Mouse (Mus musculus): Measurements from ENCODE around the gene A230072I06Rik.

DNA sequence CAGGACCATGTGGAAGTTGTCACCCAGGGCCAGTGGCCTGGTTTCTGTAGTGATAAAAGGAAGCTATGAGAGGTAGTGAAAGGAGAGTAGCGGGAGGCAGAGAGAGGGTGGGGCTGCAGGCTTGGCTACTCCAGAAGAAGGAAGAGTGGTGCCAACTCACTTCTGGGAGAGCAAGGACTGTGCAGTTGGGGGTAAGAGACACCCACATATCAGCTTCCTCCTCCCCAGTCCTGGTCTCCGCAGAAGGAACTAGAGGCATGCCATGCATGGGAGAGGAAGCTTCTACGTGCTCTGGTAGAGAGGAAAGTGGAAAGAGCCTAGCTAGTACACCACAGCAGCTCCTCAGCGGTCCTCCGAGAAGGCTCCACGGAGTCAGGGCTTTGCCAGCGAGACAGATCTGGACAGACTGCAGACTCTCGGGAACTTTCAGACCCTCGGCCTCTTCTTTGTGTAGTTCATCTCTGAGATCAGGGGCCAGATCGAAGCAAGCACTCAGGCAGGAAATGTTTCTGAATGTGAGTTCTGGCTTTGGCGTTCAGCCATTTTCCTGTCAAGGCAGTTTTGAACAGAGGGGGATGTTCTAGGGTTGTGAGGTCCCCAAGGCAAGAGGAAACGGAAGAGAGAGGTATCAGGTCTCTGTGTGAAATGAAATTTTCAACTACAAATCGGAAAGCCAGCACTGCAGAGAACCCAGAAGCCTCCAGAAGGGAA, 1.0 kb downstream of the A230072I06Rik start:
- TF ChIP-seq CTCF (conservative IDR thresholded peaks at IDR 0.05; ENCODE audit: low read length): no peak
- TF ChIP-seq NANOG (IDR thresholded peaks at IDR 0.05; ENCODE audit: borderline replicate concordance, low read length): no peak

Data from E14TG2a.4 (cell line).